Mouse (Mus musculus) skeletal muscle tissue, postnatal 0 days (tissue): ENCODE measurements around the gene Ugt1a8. TPM values are rescaled to one million over a fixed set of nuclear protein-coding genes. Genes with fewer than 3 reads are reported as not detected.

Experiments used
- polyA plus RNA-seq: library from polyadenylated mRNA; unstranded; fragments of >200 nt; fragmentation: Nextera tagmentation; extraction: Ambion mirVana; gene quantifications from 2 replicates; pipeline ENCODE4 v1.2.1, GENCODE M21; 2015

Gene Ugt1a8
- polyA plus RNA-seq = not detected in 2 replicates

DNA sequence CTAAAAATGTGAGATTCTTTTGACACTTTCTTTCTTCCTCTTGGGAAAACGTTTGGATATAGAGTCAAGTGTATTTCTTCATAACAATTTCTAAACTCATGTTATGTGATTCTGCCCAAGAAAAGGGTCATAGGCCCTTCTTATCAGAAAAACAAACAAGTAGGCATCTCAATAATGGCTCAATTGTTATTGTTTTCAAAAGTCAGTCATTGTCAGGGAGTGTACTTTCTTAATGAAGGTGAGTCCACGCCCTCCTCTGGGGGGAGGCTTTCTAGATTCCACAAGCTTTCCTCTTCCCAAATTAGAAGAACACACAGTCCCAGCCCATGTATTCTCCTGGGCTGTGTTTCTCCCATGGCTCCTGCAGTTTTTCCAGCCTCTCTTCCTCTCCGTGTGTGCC is at the start of gene Ugt1a8:
Gene Ugt1a8 (plus strand): TSS at position 301 of the 400 bp plus-strand sequence.

DNA sequence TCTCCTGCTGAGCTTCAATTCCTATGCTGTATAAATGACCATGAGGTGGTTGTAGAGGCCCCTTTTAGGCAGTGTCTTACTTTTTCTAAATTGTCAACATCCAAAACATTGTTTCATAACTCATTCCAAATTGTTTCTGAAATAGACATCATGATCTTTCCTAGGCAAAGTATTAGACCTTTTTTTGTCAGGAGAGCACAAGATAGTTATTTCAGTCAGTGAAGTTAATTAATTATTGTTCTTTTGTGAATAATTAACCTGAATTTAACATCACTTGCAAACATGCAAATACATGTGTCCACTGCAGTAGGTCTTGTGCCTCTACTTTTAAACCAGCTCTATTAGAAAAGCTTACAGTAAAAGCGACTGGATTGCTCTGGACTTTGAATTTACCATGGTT is 32.5 kb upstream of the Ugt1a8 start, which contains the start of gene Ugt1a10:
Gene Ugt1a10 (plus strand): TSS at position 301 of the 400 bp plus-strand sequence.

DNA sequence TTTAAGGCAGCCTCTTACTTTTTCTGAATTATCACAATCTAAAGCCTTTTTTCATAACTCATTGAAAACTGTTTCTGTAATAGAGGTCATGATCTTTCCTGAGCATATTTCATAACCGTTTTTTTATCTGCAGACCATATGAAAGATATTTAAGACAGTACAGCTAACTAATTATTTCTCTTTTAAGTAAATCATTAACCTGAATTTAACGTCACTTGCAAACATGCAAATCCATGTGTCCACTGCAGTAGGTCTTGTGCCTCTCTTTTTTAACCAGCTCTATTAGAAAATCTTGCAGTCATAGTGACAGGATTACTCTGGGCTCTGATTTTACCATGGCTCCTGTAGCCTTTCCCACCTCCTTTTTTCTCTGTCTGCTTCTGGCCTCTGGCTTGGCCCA is 17.1 kb upstream of the Ugt1a8 start, which contains the start of gene Ugt1a9:
Gene Ugt1a9 (plus strand): TSS at position 306 of the 400 bp plus-strand sequence.

DNA sequence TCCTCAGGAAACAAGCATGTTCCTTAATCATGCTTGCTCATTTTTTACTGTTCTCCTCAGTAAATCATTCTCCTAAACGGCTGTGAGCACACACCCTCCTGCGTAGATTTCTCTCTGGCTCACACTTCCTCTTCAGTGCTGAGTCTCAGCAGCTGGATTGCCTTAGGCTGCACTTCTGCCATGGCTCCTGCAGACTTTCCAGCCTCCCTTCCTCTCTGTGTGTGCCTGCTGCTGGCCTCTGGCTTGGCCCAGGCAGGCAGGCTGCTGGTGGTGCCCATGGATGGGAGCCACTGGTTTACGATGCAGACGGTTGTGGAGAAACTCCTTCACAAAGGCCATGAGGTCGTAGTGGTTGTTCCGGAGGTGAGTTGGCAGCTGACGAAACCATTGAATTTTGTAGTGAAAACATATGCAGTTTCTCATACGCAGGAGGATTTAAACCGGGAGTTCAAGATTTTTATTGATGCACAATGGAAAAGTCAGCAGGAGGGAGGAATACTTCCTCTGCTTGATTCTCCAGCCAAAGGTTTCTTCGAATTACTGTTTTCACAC is 7.4 kb downstream of the Ugt1a8 start, which contains the start of gene Ugt1a7c:
Gene Ugt1a7c (plus strand): TSS at position 122 of the 552 bp plus-strand sequence.

DNA sequence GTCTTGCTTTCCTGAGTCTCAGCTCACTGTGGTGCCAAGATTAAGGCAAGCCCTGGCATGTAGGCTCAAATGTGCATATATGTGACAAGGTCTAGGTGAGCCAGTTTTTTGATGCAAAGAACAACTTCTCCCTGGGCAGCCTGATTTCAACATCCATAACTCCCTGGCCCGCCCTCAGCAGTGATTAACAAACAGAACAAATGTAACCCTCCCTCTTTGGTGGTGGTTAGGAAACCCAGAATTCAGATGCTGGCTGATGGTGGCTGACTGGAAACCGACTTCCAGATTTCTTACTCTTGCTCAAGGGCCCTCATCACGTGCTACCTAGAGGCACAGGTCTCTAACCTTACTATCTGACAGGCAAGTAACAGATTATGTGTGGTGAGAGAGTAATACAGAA is 15.4 kb downstream of the Ugt1a8 start, which contains the start of gene Ugt1a6b:
Gene Ugt1a6b (plus strand): TSS at position 234 of the 400 bp plus-strand sequence.

DNA sequence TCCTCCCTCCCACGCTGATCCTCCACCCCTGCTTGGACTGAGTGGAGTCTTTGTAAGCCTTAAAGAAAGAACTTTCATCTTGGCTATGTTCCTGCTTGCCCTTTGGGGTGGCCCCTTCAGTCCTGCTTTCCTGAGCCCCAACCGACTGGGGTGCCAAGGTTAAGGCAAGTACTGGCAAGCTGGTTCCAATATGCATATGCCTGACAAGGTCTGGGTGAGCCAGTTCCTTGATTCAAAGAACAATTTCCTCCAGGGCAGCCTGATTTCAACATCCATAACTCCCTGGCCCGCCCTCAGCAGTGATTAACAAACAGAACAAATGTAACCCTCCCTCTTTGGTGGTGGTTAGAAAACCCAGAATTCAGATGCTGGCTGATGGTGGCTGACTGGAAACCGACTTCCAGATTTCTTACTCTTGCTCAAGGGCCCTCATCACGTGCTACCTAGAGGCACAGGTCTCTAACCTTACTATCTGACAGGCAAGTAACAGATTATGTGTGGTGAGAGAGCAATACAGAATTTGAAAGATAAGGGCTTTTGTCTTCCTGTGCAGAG is 46.9 kb downstream of the Ugt1a8 start, which contains the start of gene Ugt1a6a:
Gene Ugt1a6a (plus strand): TSS at position 353 of the 555 bp plus-strand sequence.

DNA sequence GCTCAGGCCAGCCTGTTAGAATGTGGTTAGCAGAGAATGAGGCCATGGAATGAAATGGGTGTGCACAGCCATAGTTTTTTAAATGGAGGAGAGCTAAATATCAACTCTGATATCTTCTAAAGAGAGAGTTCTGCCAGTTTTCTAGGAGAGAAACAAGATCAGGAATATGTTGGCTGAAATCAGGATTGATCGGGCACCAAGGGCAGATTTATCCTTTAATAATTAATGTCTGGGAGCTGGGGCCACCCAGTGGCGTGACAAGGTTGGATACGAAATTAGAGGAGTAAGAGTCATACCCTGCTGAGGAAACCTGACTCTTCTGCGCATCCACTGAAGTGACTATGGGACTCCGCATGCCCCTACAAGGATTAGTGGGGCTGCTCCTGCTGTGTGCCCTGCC is 78.1 kb downstream of the Ugt1a8 start, which contains the start of gene Ugt1a5:
Gene Ugt1a5 (plus strand): TSS at position 302 of the 400 bp plus-strand sequence.

DNA sequence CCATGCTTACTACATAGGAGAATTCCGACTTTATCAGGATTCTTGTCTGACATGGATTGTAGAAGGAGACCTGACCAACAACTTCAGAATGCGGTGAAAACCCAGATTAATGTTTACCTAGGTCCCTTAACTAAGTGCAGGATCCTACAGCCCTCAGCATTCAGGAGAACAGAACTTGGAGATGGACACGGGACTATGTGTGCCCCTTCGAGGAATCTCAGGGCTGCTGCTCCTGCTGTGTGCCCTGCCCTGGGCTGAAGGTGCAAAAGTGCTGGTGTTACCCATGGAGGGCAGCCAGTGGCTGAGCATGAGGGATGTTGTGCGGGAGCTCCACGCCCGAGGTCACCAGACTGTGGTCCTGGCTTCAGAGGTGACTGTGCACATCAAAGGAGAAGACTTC is 112.8 kb downstream of the Ugt1a8 start, which contains the start of gene Ugt1a2:
Gene Ugt1a2 (plus strand): TSS at position 146 of the 400 bp plus-strand sequence.

DNA sequence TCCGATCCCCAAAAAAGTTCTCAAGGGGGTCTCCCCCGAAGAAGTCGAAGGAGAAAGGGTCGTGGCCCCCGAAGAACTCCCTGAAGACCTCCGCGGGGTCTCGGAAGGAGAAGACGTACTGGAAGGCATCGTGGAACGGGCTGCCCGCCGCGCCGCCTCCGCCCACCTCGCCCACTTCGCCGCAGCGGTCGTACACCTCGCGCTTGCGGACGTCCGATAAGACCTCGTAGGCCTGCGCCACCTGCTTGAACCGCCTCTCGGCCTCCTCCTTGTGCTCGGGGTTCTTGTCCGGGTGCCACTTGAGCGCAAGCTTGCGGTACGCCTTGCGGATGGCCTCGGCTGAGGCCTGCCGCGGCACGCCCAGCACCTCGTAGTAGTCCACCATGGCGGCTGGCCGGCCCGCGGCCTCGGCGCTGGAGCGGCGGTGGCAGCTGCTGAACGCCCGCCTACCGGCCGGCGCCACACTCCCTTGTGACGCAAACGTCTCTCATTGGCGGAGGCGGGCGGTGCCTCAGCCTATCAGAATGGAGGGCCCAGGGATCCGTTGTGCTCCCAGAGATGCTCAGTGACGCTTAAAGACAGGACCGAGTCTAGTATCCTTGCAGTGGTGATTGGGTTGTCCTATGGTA is 117.8 kb downstream of the Ugt1a8 start, which contains the start of gene Dnajb3:
Gene Dnajb3 (minus strand): TSS at position 489 of the 629 bp plus-strand sequence.

DNA sequence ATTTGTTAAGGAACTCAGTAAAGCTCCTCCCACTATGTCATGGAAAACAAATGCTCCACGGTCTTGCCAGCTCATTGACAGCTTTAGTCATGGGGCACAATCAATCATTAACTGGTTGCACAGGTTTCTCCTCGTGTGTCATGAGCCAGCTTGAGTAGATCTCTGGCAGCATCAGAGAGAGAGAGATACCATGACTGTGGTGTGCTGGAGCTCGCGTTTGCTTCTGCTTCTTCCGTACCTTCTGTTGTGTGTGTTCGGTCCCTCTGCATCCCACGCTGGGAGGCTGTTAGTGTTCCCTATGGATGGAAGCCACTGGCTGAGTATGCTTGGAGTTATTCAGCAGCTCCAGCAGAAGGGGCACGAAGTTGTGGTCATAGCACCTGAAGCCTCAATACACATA is 124.2 kb downstream of the Ugt1a8 start, which contains the start of gene Ugt1a1:
Gene Ugt1a1 (plus strand): TSS at position 148 of the 400 bp plus-strand sequence.

DNA sequence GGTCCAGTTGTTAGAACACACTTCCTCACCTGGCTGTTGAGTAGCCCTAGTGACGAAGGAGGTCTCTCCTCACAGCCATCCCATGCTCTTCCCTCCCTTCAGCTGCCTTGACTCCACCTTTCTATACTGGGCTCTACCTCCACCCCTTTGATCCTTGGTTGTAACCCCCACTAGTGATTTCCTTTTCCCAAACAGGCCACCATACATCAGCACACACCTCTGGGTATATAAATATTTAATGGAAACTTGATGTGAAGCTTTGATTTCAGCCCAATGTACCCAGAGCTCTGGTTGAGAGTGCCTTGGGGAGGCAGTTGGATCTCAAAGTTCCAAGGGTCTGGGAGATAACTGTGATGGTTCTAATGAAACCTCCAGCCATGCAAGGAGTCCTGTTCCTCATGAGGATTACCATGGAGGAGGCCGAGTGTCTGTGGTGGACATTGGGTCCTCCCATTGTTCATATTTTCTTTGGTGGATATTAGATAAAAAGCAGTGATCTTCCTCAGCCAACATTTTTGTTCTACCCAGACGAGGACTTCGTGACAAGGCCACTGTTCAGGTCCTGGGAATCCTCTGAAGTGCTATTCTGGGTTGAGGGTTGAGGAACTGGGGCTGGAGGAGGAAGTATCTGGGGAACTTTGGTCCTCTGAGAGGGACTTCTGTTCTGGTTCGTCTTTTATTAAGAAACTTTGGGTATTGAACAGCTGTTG is 139.2 kb downstream of the Ugt1a8 start, which contains the start of gene Mroh2a:
Gene Mroh2a (plus strand): TSS at position 317 of the 710 bp plus-strand sequence.

Other genes with a start within 250 kb of the Ugt1a8 start
- gene Dgkd, start 234.5 kb upstream of the Ugt1a8 start, polyA plus RNA-seq = 15.3 and 18.1 TPM in 2 replicates
- gene Usp40, start 79.3 kb upstream of the Ugt1a8 start, polyA plus RNA-seq = 14.8 and 17.3 TPM in 2 replicates
- gene Ugt1a10, start 32.4 kb upstream of the Ugt1a8 start, polyA plus RNA-seq = not detected in 2 replicates
- not detected in 2 replicates for gene Ugt1a9, start 17.0 kb upstream of the Ugt1a8 start, polyA plus RNA-seq
- gene Ugt1a7c, start 7.2 kb downstream of the Ugt1a8 start, polyA plus RNA-seq = 3.1 and 6.4 TPM in 2 replicates
- gene Ugt1a6b, start 15.4 kb downstream of the Ugt1a8 start, polyA plus RNA-seq = 0.21 and 1.00 TPM in 2 replicates
- 2.5 and 7.9 TPM in 2 replicates for gene Ugt1a6a, start 47.0 kb downstream of the Ugt1a8 start, polyA plus RNA-seq
- not detected in 2 replicates for gene Ugt1a5, start 78.2 kb downstream of the Ugt1a8 start, polyA plus RNA-seq
- not detected in 2 replicates for gene Ugt1a2, start 112.8 kb downstream of the Ugt1a8 start, polyA plus RNA-seq
- gene Dnajb3, start 118.0 kb downstream of the Ugt1a8 start, polyA plus RNA-seq = 6.9 and 9.5 TPM in 2 replicates
- 1.1 TPM in 1 of 2 replicates, not detected in the other for gene Ugt1a1, start 124.1 kb downstream of the Ugt1a8 start, polyA plus RNA-seq
- 0.74 and 0.99 TPM in 2 replicates for gene Mroh2a, start 139.2 kb downstream of the Ugt1a8 start, polyA plus RNA-seq
- 34.1 and 39.7 TPM in 2 replicates for gene Hjurp, start 189.8 kb downstream of the Ugt1a8 start, polyA plus RNA-seq
- not detected in 2 replicates for gene Trpm8, start 189.8 kb downstream of the Ugt1a8 start, polyA plus RNA-seq